ENCODE assay signal across 9 mouse cellular contexts in genomic region chr2:31082639-31083038, GRCm38 (mm10). TPM values are rescaled to one million over a fixed set of nuclear protein-coding genes. Genes with fewer than 3 reads are reported as not detected.
A peak's percentile ranks its signal among the peaks of the same experiment; 100 is the strongest.
DNase-seq lines count a peak whose midpoint lies in the region; ATAC-seq and TF ChIP-seq lines count a peak whose summit lies in the region.
"Had no signal": no experiment of that assay in that cellular context is flagged by ENCODE, and none has a peak within 500 bp of the region (broad histone marks: within the 10 kb centered on the region; RNA-seq: fewer than 3 reads in every experiment).

No protein-coding gene starts in this region.

- H3K36me3 ChIP-seq in heart, embryonic 11.5 days (ENCODE audit: control insufficient read depth, insufficient read depth, low read length) = peaks cover 12% of the 10 kb centered on the region; the same call in 1 of the 2 replicates
- H3K36me3 ChIP-seq in ES-E14 (ENCODE audit: control insufficient read depth, insufficient read depth, low read length, poor library complexity, severe bottlenecking) = peaks cover 25% of the 10 kb centered on the region; the same call in 1 of the 2 replicates
- peaks cover 6% of the 10 kb centered on the region; the same call in 1 of the 2 replicates for H3K36me3 ChIP-seq in liver, embryonic 11.5 days (ENCODE audit: control insufficient read depth, insufficient read depth, low read length)
- H3K36me3 ChIP-seq in small intestine, adult 2 months (ENCODE audit: control insufficient read depth, insufficient read depth, low read length) = 0 out of 2 replicates have a peak, but pooled peaks cover 4% of the 10 kb centered on the region
- peaks cover 29% of the 10 kb centered on the region for H3K36me3 ChIP-seq in forebrain, postnatal 0 days (ENCODE audit: insufficient read depth)
- peaks cover 14% of the 10 kb centered on the region; the same call in 1 of the 2 replicates for H3K36me3 ChIP-seq in hindbrain, postnatal 0 days (ENCODE audit: insufficient read depth, low read length)

- TF ChIP-seq CTCF in small intestine, adult 2 months (IDR thresholded peaks at IDR 0.05; ENCODE audit: extremely low read depth, insufficient read length, insufficient replicate concordance, low read depth, low read length) = no peak
- TF ChIP-seq CTCF in forebrain, postnatal 0 days (IDR thresholded peaks at IDR 0.05; ENCODE audit: low read depth) = no peak
- no peak for TF ChIP-seq CTCF in hindbrain, postnatal 0 days (IDR thresholded peaks at IDR 0.05; ENCODE audit: low read depth)

- 71% methylated on average over 17 of the region's 17 CpGs for WGBS in heart, embryonic 11.5 days (ENCODE audit: insufficient replicate concordance)
- 46% methylated on average over 17 of the region's 17 CpGs for WGBS in liver, embryonic 11.5 days
- WGBS in small intestine, adult 2 months = 79% methylated on average over 17 of the region's 17 CpGs
- 92% methylated on average over 17 of the region's 17 CpGs for WGBS in forebrain, postnatal 0 days
- WGBS in hindbrain, postnatal 0 days = 90% methylated on average over 17 of the region's 17 CpGs

- no peak for DNase-seq in heart, postnatal 10 days
- no peak for DNase-seq in ES-E14 (ENCODE audit: low read depth, low spot score)
- DNase-seq in liver, embryonic 11.5 days (ENCODE audit: low spot score) = peak; percentile 46
- no peak for DNase-seq in forebrain, postnatal 0 days
- no peak for DNase-seq in hindbrain, postnatal 0 days (ENCODE audit: low spot score)
- no peak for DNase-seq in frontal cortex, adult 2 months (ENCODE audit: extremely low spot score in 1 of 2, low spot score in 1 of 2)

- H3K4me3 ChIP-seq in heart, embryonic 11.5 days (ENCODE audit: low read depth, low read length) = no peak overlapping the region
- H3K4me3 ChIP-seq in ES-E14 (ENCODE audit: insufficient read depth in 1 of 2, low read depth in 1 of 2, low read length in 2 of 2, poor library complexity in 1 of 2, severe bottlenecking in 1 of 2) = no peak overlapping the region
- H3K4me3 ChIP-seq in liver, embryonic 11.5 days (ENCODE audit: low read depth, low read length) = no peak overlapping the region
- H3K4me3 ChIP-seq in small intestine, adult 2 months (ENCODE audit: low read depth, low read length) = no peak overlapping the region
- no peak overlapping the region for H3K4me3 ChIP-seq in forebrain, postnatal 0 days (ENCODE audit: low read depth, low read length)
- no peak overlapping the region for H3K4me3 ChIP-seq in hindbrain, postnatal 0 days (ENCODE audit: low read length)
- H3K4me3 ChIP-seq: neural tube, embryonic 12.5 days had no signal

- H3K9me3 ChIP-seq in heart, embryonic 11.5 days (replicated peaks; ENCODE audit: control insufficient read depth, low read length) = no peaks in the 10 kb centered on the region
- H3K9me3 ChIP-seq in ES-E14 (ENCODE audit: control insufficient read depth, insufficient read depth, low read depth, low read length) = no peaks in the 10 kb centered on the region
- no peaks in the 10 kb centered on the region for H3K9me3 ChIP-seq in liver, embryonic 11.5 days (ENCODE audit: control insufficient read depth, low read length)
- no peaks in the 10 kb centered on the region for H3K9me3 ChIP-seq in forebrain, postnatal 0 days (ENCODE audit: low read length)
- no peaks in the 10 kb centered on the region for H3K9me3 ChIP-seq in hindbrain, postnatal 0 days (ENCODE audit: low read length)

- H3K4me1 ChIP-seq in heart, embryonic 11.5 days (ENCODE audit: control insufficient read depth, insufficient read depth, low read length) = peaks cover 38% of the 10 kb centered on the region
- peaks cover 13 to 35% of the 10 kb centered on the region in 2 experiments for H3K4me1 ChIP-seq in ES-E14 (ENCODE audit: control insufficient read depth in 2 of 2, insufficient read depth in 2 of 2, low read length in 2 of 2, poor library complexity in 1 of 2)
- H3K4me1 ChIP-seq in liver, embryonic 11.5 days (replicated peaks; ENCODE audit: control insufficient read depth, insufficient read depth, low read length) = peaks cover 42% of the 10 kb centered on the region
- H3K4me1 ChIP-seq in small intestine, adult 2 months (ENCODE audit: control insufficient read depth, insufficient read depth, insufficient read length, low read length) = peaks cover 9% of the 10 kb centered on the region; the same call in 1 of the 2 replicates
- no peaks in the 10 kb centered on the region for H3K4me1 ChIP-seq in forebrain, postnatal 0 days (ENCODE audit: insufficient read depth)
- H3K4me1 ChIP-seq in hindbrain, postnatal 0 days (ENCODE audit: insufficient read depth, low read length) = 0 out of 2 replicates have a peak, but pooled peaks cover 3% of the 10 kb centered on the region

- intact Hi-C loops in heart, postnatal 10 days (cut with DNase I) = no loop called here

- 0 out of 2 replicates have a peak, but pooled peaks have one; percentile 31 for ATAC-seq in heart, embryonic 11.5 days (replicated peaks; ENCODE audit: insufficient number of reproducible peaks, low FRiP score, low TSS enrichment)
- peak; percentile 64 for ATAC-seq in liver, embryonic 11.5 days (replicated peaks; ENCODE audit: low FRiP score)
- no peak for ATAC-seq in forebrain, postnatal 0 days
- ATAC-seq in hindbrain, postnatal 0 days = no peak

- in situ Hi-C loops in ES-E14 (cut with MboI; ENCODE audit: low sequenced_read_pairs in 2 of 2, unreplicated experiment in 2 of 2) = no loop called here

- TF ChIP-seq POLR2A in small intestine, adult 2 months (IDR thresholded peaks at IDR 0.05; ENCODE audit: low read depth, low read length) = no peak

- H3K9ac ChIP-seq in heart, embryonic 11.5 days (ENCODE audit: low read depth, low read length) = no peak overlapping the region
- 0 out of 2 replicates have a peak overlapping the region, but pooled peaks have one; percentile 0 for H3K9ac ChIP-seq in ES-E14 (ENCODE audit: insufficient read depth, low read depth, low read length, poor library complexity, severe bottlenecking)
- H3K9ac ChIP-seq in liver, embryonic 11.5 days (ENCODE audit: low read depth, low read length) = no peak overlapping the region
- no peak overlapping the region for H3K9ac ChIP-seq in forebrain, postnatal 0 days
- H3K9ac ChIP-seq in hindbrain, postnatal 0 days (replicated peaks; ENCODE audit: low read length) = no peak overlapping the region
- H3K9ac ChIP-seq: neural tube, embryonic 12.5 days had no signal

- H3K4me2 ChIP-seq in heart, embryonic 11.5 days = no peak overlapping the region
- H3K4me2 ChIP-seq in liver, embryonic 11.5 days = peak overlapping the region; percentile 44
- no peak overlapping the region for H3K4me2 ChIP-seq in forebrain, postnatal 0 days (ENCODE audit: low read depth)
- H3K4me2 ChIP-seq in hindbrain, postnatal 0 days (ENCODE audit: low read depth, low read length) = no peak overlapping the region
- H3K4me2 ChIP-seq: neural tube, embryonic 12.5 days had no signal

- no peak overlapping the region for H3K27ac ChIP-seq in heart, embryonic 11.5 days (ENCODE audit: low read depth, low read length)
- peak overlapping the region; percentile 76; the same call in 1 of the 2 replicates for H3K27ac ChIP-seq in ES-E14 (ENCODE audit: insufficient read depth, low read depth, low read length, poor library complexity, severe bottlenecking)
- no peak overlapping the region for H3K27ac ChIP-seq in liver, embryonic 11.5 days (ENCODE audit: low read depth, low read length)
- peak overlapping the region; percentile 58 for H3K27ac ChIP-seq in small intestine, adult 2 months (ENCODE audit: insufficient read depth, low read depth, low read length)
- no peak overlapping the region for H3K27ac ChIP-seq in forebrain, postnatal 0 days (ENCODE audit: low read depth, low read length)
- no peak overlapping the region; the same call in 1 of the 2 replicates for H3K27ac ChIP-seq in hindbrain, postnatal 0 days
- H3K27ac ChIP-seq: neural tube, embryonic 12.5 days had no signal

- no peaks in the 10 kb centered on the region for H3K27me3 ChIP-seq in heart, embryonic 11.5 days (ENCODE audit: control insufficient read depth, insufficient read depth, low read length)
- H3K27me3 ChIP-seq in liver, embryonic 11.5 days (replicated peaks; ENCODE audit: control insufficient read depth, insufficient read depth, low read length) = no peaks in the 10 kb centered on the region
- H3K27me3 ChIP-seq in small intestine, adult 2 months (ENCODE audit: control insufficient read depth, insufficient read depth, low read length) = no peaks in the 10 kb centered on the region
- no peaks in the 10 kb centered on the region for H3K27me3 ChIP-seq in forebrain, postnatal 0 days (ENCODE audit: insufficient read depth, low read length)
- H3K27me3 ChIP-seq in hindbrain, postnatal 0 days (ENCODE audit: insufficient read depth, low read length) = no peaks in the 10 kb centered on the region
- H3K27me3 ChIP-seq: neural tube, embryonic 12.5 days had no signal

TF ChIP-seq in ES-E14, 5 proteins besides CTCF, POLR2A, EP300 and RAD21:
- TF ChIP-seq HCFC1 (IDR thresholded peaks at IDR 0.05; ENCODE audit: borderline replicate concordance, insufficient read depth, low read length) (no peak), CHD2 (IDR thresholded peaks at IDR 0.05; ENCODE audit: low read depth, low read length) (no peak), ZNF384 (IDR thresholded peaks at IDR 0.05; ENCODE audit: low read depth, low read length) (no peak), ZC3H11A (IDR thresholded peaks at IDR 0.05; ENCODE audit: borderline replicate concordance, low read depth, low read length) (no peak), MAFK (IDR thresholded peaks at IDR 0.05; ENCODE audit: insufficient read depth, low read depth, low read length) (no peak)
TF ChIP-seq in ES-E14: peak in this region for 0.

RNA-seq across cellular contexts. Expression of gene Fnbp1, which starts 59.2 kb away (rescaled TPM):
- polyA plus RNA-seq in heart, embryonic 11.5 days (2014; fragmentation: Nextera tagmentation; extraction: Ambion mirVana) = 19.5 and 20.4 TPM in 2 replicates
- 10 to 100 TPM; 48.6 to 60.9 TPM for total RNA-seq in heart, postnatal 10 days (2021)
- 15.1 and 16.5 TPM in 2 replicates for total RNA-seq in ES-E14 (2012; rRNA removed)
- 19.3 and 20.6 TPM in 2 replicates for polyA plus RNA-seq in liver, embryonic 11.5 days (2014; fragmentation: Nextera tagmentation; extraction: Ambion mirVana)
- 20.3 and 28.6 TPM in 2 replicates for polyA plus RNA-seq in small intestine, adult 2 months (2012; rRNA removed)
- 9.2 and 13.3 TPM in 2 replicates for total RNA-seq in forebrain, postnatal 0 days (2014; rRNA removed)
- polyA plus RNA-seq in forebrain, postnatal 0 days (2015; fragmentation: Nextera tagmentation; extraction: Ambion mirVana) = 9.8 and 20.1 TPM in 2 replicates
- 20.1 and 24.1 TPM in 2 replicates for total RNA-seq in hindbrain, postnatal 0 days (2014; rRNA removed)
- 31.0 and 32.1 TPM in 2 replicates for polyA plus RNA-seq in hindbrain, postnatal 0 days (2015; fragmentation: Nextera tagmentation; extraction: Ambion mirVana)
- polyA plus RNA-seq in frontal cortex, adult 2 months (2012; rRNA removed) = 95.9 and 101 TPM in 2 replicates

Comparison
In these comparisons a context has a peak if more than half of its experiments do, and no peak if none do; other contexts are left out.
1. ATAC-seq: peak in heart, embryonic 11.5 days (single experiment) and liver, embryonic 11.5 days (single experiment); none in forebrain, postnatal 0 days (single experiment) and hindbrain, postnatal 0 days (single experiment).
2. H3K27ac ChIP-seq: peak in ES-E14 (single experiment) and small intestine, adult 2 months (single experiment); none in heart, embryonic 11.5 days (single experiment), liver, embryonic 11.5 days (single experiment), forebrain, postnatal 0 days (single experiment) and hindbrain, postnatal 0 days (single experiment).